Mouse (Mus musculus) thymus, postnatal 4 days (tissue): ENCODE measurements around the gene Nrxn1.
A peak's percentile ranks its signal among the peaks of the same experiment; 100 is the strongest.

Source experiments
- DNase-seq: peaks from one replicate; pipeline ENCODE4 v3.0.0; 2021

The Nrxn1 gene

DNA sequence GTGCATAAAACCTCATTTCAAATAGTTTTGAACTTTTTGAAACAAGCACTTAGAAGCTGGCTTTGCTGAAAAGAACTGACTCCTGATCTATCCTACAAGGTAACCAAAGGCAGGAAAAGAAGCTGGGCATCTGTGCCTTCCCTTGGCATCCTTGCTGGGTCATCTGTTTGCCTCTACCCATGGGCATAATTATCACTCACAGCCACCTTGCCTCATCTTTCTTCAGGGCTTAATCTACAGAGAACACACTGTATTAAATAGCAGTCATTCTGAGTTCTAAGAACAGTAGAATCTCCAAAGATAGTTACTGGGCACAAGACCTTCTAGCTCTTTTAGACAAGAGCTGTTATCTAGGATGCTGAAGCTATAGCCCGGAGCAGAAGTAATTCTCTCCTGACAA lies 442.6 kb downstream of the Nrxn1 start:
- no peak for DNase-seq

DNA sequence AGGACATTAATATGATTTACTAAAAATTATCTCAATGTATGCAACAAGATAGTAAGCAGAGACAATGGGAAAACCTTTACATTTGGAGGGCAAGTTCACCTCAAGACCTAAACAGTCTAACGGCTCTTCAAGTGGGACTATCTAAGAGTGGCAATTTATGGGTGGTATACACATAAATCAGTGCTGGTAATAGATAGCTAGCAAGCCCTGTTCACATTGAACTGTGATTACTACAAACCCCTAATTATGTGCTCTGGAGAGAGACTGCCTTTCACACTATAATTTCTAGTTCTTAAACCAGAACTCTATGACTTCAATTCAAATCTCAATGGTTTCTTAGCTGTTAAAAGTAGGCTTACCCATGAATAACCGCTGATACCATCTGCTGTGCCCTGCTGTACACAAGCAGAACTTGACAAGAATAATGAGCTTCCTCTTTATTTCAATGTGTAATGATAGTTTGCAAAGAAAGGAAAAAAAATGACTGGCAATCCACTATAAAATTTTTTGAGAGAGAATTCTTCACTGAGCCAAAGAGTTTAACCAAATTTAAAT lies 453.8 kb downstream of the Nrxn1 start:
- DNase-seq: no peak

- DNase-seq: no peak
Measured at GRCm38 (mm10) chr17:90638183-90638727, 454.6 kb downstream of the Nrxn1 start.

DNA sequence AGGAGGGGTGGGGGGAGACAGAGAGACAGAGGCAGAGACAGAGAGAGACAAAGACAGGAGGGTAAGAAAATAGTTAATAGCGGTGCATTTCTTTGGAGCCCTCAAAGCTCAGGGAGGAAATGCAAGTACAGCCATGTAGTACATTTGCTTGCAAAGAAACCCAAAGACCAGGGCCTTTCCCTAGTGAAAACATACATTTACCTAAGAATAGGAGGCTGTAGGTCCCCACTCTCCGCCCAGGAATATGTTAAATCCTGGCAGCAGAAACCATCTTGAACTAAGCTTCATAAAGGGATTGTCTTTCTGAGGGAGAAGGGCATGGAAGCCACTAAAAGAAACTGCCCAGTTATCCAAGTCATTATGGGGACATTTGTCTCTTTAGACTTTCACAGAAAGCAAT lies 461.5 kb downstream of the Nrxn1 start:
- DNase-seq: no peak

DNA sequence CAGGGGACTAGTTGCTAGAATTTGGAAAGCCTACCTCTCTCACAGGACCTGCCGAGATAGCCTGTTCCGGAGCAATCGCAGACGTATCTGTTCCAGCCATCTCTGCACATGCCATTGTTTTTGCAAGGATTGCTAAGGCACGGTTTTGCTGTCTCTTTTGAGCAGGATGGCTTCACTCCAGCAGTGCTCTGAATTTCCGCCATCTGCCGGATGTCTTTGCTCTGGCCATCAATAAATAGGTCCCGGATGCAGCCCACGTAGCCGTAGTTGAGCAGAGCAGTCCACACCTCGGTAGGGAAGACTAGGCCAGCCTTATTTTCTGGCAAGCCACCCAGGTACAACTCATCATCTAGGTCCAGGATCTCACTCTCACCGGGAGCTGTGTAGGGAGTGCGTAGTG lies 463.0 kb downstream of the Nrxn1 start:
- no peak for DNase-seq

- no peak for DNase-seq
Measured at GRCm38 (mm10) chr17:90628469-90628868, 464.4 kb downstream of the Nrxn1 start.

DNA sequence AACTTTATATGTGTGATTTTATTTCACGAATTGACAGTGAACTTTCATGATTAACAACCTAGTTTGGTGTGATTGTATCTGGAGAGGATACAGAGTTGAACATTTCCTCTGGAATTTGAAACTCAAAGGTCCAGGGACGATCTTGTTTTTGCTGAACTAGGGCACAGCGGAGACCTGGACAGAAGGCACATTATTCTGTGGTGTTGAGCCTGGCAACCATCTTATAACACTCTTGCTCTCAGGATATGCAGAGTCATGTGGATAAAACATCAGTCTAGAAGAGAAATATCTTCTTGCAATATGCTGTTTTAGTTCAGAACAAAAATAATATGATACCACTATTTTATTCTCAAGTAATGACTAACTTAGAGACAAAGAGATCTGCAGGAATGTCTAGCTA lies 464.9 kb downstream of the Nrxn1 start:
- no peak for DNase-seq

DNA sequence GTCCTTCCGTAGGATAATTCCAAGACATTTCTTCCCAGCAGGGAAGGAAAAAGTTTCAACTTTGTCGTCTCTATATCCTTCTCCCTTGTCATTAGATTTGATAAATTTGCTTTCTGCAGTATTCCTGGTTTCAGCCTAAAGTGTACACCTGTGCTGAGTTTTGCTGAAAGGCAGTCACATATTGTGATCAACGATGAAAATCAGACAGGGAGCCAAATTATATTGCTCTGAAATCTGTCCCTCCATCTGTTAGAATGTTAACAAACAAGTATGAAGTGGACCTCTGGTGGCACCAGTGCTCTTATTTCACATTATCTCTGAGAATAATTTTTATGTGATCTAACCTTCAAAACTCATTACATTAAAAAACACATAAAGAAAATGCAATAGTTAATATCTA lies 465.5 kb downstream of the Nrxn1 start:
- DNase-seq: no peak

DNA sequence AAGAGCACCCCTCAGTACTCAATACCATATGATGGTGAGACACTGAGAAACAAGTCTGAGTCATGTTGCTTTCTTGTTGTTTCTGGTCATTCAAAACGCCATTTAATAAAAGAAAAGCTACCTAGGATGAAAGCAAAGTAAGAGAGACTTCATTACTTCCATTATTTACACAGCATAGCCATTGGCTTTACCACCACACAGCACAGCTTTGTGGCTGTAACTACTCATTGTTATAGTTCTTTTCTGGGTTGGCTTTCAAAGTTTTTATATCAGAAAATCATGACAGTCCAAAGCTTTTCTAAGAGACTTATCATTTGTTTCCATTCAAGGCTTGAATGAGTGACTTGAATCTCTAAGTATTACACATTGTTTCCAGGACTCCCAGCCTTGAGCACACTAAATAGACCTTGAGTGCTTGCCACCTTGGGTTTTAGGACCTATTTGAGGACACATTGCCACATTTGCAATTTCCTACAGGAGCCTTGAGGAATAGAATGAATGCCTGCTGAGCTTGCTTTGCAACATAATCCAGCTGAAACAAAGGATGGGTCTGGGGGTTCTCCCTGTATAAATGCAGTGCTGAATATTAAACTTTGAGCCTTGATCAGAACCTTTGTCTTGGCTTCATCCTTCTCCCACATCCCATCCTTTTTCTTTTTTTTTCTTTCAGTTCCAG lies 468.1 kb downstream of the Nrxn1 start:
- no peak for DNase-seq

GRCm38 (mm10) chr17:90621828-90622227 lies 471.0 kb downstream of the Nrxn1 start:
- DNase-seq: no peak

DNA sequence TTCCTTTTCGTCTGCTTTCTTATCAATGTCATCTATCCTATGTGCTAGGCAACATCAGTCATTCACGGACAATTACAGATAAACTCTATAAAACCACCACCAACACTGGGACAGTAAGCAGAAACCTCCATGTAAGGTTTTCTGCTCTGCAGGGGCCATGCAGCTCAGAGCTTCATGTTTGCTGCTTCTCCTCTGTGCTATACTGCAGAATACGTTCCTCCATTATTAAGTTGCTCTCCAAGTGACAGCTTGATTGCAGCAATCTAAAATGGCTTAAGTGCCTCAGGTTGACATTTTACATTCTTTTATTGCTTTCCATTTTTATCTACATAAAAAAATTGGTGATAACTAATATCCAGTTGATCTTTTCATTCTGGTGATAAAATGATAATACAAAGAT lies 477.9 kb downstream of the Nrxn1 start:
- no peak for DNase-seq

- no peak for DNase-seq
Measured at GRCm38 (mm10) chr17:90607427-90607806, 485.5 kb downstream of the Nrxn1 start.

- no peak for DNase-seq
Measured at GRCm38 (mm10) chr17:90606718-90607426, 486.0 kb downstream of the Nrxn1 start.

DNA sequence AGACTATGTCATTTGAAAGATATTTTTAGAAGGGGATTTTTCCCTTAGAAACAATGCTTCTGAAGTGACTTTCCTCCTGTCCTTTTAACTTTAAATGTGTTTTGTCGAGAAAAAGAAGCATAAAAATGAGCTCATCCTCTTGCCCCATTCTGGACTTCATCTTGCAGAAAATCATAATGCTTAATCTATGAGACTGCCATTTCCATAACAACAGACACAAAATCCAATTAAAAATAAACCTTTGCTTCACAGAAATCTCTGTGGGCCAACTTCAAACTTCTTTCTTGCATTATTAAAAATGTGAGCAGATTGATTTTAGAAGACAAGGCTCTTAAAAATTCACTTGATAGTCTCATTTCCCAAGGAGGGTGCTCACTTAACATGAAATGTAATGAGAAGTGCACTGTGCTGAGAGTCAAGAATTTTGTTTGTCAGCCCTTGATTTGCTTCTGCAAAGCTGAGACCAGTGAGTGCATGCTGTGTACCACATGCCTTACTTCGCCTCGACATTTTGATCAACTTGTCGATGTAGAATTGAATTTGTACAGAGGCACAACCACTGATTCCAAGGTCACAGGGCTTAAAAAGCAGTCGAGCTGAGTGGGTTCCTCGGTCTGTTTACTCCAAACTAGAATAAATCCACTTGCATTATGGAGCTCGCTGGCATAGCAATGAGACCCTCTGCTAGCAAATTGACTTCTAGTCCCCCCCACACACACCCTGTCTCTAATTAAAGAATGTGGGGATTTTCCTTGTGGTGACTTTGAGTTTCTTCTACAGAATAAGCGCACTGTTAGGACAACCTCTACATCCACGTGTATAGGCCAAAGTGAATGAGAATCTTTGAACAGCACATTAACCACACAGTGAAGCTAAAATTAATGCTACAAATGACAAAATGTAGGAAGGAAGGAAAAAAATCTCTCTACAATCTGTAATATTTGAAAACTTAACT lies 493.0 kb downstream of the Nrxn1 start:
- no peak for DNase-seq

GRCm38 (mm10) chr17:90594798-90595533 lies 497.9 kb downstream of the Nrxn1 start:
- no peak for DNase-seq

GRCm38 (mm10) chr17:90586891-90587290 lies 506.0 kb downstream of the Nrxn1 start:
- no peak for DNase-seq

DNA sequence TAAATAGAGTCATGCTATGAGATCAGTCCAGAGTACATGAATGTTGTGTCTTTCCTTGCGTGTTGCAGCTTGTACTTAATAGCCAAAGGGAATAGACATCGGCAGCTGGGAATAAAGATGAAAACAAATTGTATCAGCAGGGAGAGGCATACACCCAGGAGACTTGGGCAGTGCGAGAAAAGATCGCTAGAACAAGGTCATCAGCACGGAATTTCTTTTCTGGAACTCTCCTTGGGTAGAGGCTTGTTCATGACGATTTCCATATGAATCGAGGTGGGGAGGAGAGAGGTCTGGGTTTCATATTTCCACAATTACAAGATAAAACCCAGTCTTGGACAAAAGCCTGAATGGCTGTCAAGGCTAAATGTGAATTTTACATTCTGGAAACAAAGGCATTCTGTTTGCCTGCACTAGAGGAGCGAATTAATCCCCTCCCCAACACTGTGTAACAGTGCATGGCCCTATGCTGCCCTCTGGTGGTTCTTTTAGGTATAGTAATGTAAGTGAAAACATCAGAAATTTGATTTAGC lies 508.1 kb downstream of the Nrxn1 start:
- peak; percentile 27 for DNase-seq

DNA sequence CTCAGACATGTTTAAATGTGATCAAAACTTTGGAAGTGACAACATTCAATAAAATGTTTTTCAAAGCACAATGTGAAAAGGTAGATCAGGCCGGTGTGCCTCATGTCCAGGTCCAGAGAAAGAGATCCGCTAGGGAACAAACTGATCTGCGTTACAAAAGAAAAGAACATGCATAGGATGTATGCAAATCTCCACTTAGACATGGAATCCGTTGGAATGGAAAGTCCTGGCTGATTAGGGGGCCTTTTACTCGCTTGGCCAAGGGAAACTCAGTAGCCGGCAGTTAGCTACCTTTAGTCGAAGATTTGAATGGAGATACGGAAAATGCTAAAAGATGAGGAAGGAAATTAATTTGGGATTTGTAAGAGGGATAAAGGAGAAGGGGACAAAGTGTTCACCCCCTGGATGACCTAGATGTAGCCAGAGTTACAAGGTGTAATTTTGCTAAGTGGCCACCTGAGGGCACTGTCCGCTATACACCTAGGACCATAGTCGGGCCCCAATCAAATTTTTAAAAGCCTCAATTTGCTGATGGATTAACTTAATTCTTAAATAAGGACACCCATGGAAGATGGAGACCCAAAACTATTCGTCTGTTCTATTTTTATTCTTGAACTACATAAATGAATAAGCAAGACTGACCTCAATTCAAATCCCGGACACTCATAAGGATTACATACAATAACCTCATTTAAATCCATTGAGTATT lies 508.9 kb downstream of the Nrxn1 start:
- DNase-seq: peak; percentile 32

DNA sequence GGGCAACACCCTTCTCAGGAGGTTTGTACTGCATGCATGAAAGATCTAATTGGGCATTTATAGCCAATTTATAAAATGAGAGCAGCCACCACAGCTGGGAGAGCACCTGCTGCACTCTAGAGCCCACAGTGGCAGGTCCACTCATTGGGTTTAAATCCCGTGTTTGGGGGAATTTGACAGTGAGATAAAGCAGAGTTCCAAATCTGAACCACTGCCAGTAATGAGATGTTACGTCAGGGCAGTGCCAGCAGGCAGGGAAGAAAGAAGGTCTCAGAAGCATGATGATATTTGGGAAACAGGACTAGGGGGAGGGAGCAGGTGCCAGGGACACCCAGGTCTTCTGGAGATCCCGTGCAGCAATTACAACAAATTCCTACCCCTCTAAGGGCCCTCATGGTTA lies 509.7 kb downstream of the Nrxn1 start:
- no peak for DNase-seq

DNA sequence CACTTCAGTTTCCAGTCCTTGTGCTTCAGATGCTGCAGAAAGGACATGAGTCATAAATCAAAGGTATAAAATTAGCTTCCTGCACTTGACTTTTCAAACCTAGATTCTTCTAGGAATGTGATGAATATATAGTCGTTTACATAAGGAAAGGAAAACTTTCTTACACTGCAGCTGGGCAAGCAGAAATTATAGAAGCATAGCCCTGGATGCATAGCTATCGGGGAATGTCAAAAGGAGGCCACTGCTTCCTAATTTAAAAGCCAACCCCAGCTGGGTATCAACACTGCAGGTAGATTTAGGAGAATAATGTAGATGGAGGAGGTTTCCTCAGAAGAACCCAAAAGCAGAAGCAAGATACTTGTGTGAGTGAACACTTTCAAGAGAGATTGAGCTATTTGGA lies 523.0 kb downstream of the Nrxn1 start:
- DNase-seq: no peak

DNA sequence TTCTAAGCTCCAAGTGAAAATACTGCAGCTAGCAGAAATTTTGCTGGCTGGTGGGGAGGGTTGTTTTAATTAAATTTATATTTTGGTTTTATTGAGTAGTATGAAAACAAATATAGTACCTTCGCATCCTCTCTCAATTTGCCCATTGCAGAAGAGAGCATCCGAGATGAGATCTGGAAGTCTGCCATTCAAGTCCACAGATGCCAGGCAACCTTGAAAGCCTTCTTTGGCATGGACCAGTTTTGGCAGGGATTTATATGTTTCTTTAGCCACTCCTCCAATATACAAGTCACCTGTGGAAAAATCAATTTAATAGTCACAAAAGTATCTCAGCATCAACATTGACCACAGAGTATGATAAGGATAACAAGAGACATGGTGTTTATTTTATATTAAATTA lies 527.7 kb downstream of the Nrxn1 start:
- no peak for DNase-seq
